Mouse (Mus musculus) adrenal gland, adult 2 months (tissue): ENCODE results near the gene Tmf1. TPM values are rescaled to one million over a fixed set of nuclear protein-coding genes. Genes with fewer than 3 reads are reported as not detected.

ENCODE experiments used
- DNase-seq: peaks from one replicate; pipeline ENCODE4 v3.0.0; 2021
- polyA plus RNA-seq: library from polyadenylated mRNA; depleted of rRNA; stranded (reverse); fragments of >200 nt; gene quantifications from 2 replicates; pipeline ENCODE4 v1.2.3, GENCODE M21; 2012
- total RNA-seq, 2 experiments: library from RNA; stranded (reverse); gene quantifications; 2 replicates each; pipeline ENCODE4 v1.2.3; 2021

Tmf1 gene
- total and polyA plus RNA-seq, 3 experiments: 1.9 to 61.8 (median 49.3) TPM

- DNase-seq: peak; percentile 25
These were observed 25.4 kb upstream of the Tmf1 start for GRCm38 (mm10) chr6:97204252-97204869.

GRCm38 (mm10) chr6:97202477-97202876 lies 23.6 kb upstream of the Tmf1 start:
- no peak for DNase-seq

GRCm38 (mm10) chr6:97200437-97200836 lies 21.5 kb upstream of the Tmf1 start:
- DNase-seq: no peak

GRCm38 (mm10) chr6:97179367-97179828 lies 476 bp upstream of the Tmf1 start:
- DNase-seq: no peak

GRCm38 (mm10) chr6:97175716-97176115 lies 3.2 kb downstream of the Tmf1 start:
- DNase-seq: no peak

GRCm38 (mm10) chr6:97150156-97150555 lies 28.8 kb downstream of the Tmf1 start:
- DNase-seq: no peak

GRCm38 (mm10) chr6:97149721-97150120 lies 29.2 kb downstream of the Tmf1 start:
- no peak for DNase-seq

GRCm38 (mm10) chr6:97148383-97149251 lies 30.3 kb downstream of the Tmf1 start, which contains the start of gene Eogt:
TSS of gene Eogt (minus strand) at chr6:97149182.
- peak; percentile 93 for DNase-seq

- peak; percentile 78 for DNase-seq
These were observed 31.1 kb downstream of the Tmf1 start for GRCm38 (mm10) chr6:97147755-97148382.

GRCm38 (mm10) chr6:97145156-97145555 lies 33.8 kb downstream of the Tmf1 start:
- peak; percentile 87 for DNase-seq

GRCm38 (mm10) chr6:97144359-97144758 lies 34.6 kb downstream of the Tmf1 start:
- peak; percentile 90 for DNase-seq

- DNase-seq: peak; percentile 64
These were observed 36.3 kb downstream of the Tmf1 start for GRCm38 (mm10) chr6:97142611-97143010.

- DNase-seq: no peak
These were observed 37.1 kb downstream of the Tmf1 start for GRCm38 (mm10) chr6:97141811-97142210.

GRCm38 (mm10) chr6:97132707-97133303 lies 46.1 kb downstream of the Tmf1 start:
- no peak for DNase-seq

- DNase-seq: peak; percentile 24
These were observed 47.1 kb downstream of the Tmf1 start for GRCm38 (mm10) chr6:97131808-97132207.

GRCm38 (mm10) chr6:97130979-97131378 lies 47.9 kb downstream of the Tmf1 start:
- DNase-seq: no peak

GRCm38 (mm10) chr6:97124336-97125010 lies 54.4 kb downstream of the Tmf1 start:
- DNase-seq: peak; percentile 38

GRCm38 (mm10) chr6:97120922-97121321 lies 58.0 kb downstream of the Tmf1 start:
- DNase-seq: no peak

GRCm38 (mm10) chr6:97118327-97118726 lies 60.6 kb downstream of the Tmf1 start:
- no peak for DNase-seq

- DNase-seq: no peak
These were observed 62.0 kb downstream of the Tmf1 start for GRCm38 (mm10) chr6:97116896-97117295.

GRCm38 (mm10) chr6:97114821-97115220 lies 64.1 kb downstream of the Tmf1 start:
- DNase-seq: no peak

- DNase-seq: no peak
These were observed 66.7 kb downstream of the Tmf1 start for GRCm38 (mm10) chr6:97112177-97112576.
